Mouse (Mus musculus) MEL (cell line): ENCODE data around the gene Fgfr2.

ENCODE experiments used
- CHD1 ChIP-seq: IDR thresholded peaks from 2 replicates; pipeline ENCODE4 v1.6.1; 2012; ENCODE audit warnings: low read depth, mild to moderate bottlenecking, inconsistent platforms, low read length, improper control_type of control experiment
- CTCF ChIP-seq, 3 experiments: IDR thresholded peaks in 2 of 3; conservative IDR thresholded peaks in 1 of 3; 2 replicates each; pipeline ENCODE4 v1.5.1; 2011 to 2012; ENCODE audit warnings: low read length in 3 of 3, low read depth in 2 of 3, mild to moderate bottlenecking in 2 of 3, improper control_type of control experiment in 1 of 3, inconsistent platforms in 1 of 3, mixed read lengths in 1 of 3, moderate library complexity in 1 of 3; ENCODE audit not compliant: control insufficient read depth in 1 of 3, insufficient read depth in 1 of 3, poor library complexity in 1 of 3, severe bottlenecking in 1 of 3
- MXI1 ChIP-seq: IDR thresholded peaks from 2 replicates; pipeline ENCODE4 v1.6.1; 2011; ENCODE audit warnings: mild to moderate bottlenecking, low read depth, low read length, improper control_type of control experiment
- POLR2A ChIP-seq, 2 experiments: IDR thresholded peaks; 2 replicates each; pipeline ENCODE4 v1.6.1; 2011 to 2012; ENCODE audit warnings: low read length in 2 of 2, mild to moderate bottlenecking in 2 of 2, control low read depth in 1 of 2, improper control_type of control experiment in 1 of 2, low read depth in 1 of 2, moderate library complexity in 1 of 2; ENCODE audit not compliant: control insufficient read depth in 1 of 2, insufficient read depth in 1 of 2, poor library complexity in 1 of 2
- ZC3H11A ChIP-seq: IDR thresholded peaks from 2 replicates; pipeline ENCODE4 v1.6.1; 2012; ENCODE audit warnings: low read depth, mild to moderate bottlenecking, inconsistent platforms, low read length, improper control_type of control experiment
- ZKSCAN1 ChIP-seq: IDR thresholded peaks from 2 replicates; pipeline ENCODE4 v1.6.1; 2012; ENCODE audit warnings: low read depth, mild to moderate bottlenecking, inconsistent platforms, low read length, improper control_type of control experiment, moderate library complexity

DNA sequence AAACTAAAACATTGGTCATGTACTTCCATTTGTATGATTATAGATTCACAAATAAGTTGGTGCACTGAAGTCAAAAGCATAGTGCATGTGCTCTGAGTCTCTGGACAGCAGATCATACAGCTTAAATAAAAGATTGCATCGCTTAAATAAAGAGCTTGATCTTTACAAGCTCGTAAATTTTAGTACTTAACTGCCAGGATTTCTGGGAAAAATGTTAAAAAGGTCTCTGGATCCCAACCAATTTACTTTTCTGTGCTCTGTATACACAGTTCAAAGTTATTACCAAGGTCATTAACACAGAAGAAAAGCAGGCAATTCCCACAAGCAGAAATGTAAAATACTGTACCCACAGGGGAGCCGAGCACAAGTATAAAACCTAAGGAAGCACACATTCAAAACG, 292.2 kb downstream of the Fgfr2 start:
- TF ChIP-seq POLR2A (IDR thresholded peaks at IDR 0.05; ENCODE audit: control insufficient read depth in 1 of 2, insufficient read depth in 1 of 2, low read depth in 1 of 2, low read length in 2 of 2, poor library complexity in 1 of 2) (no peak), CTCF (IDR thresholded peaks at IDR 0.05 in 2 of 3, conservative IDR thresholded peaks at IDR 0.05 in 1 of 3; ENCODE audit: control insufficient read depth in 1 of 3, insufficient read depth in 1 of 3, low read depth in 2 of 3, low read length in 3 of 3, poor library complexity in 1 of 3, severe bottlenecking in 1 of 3) (no peak), CHD1 (no peak), ZC3H11A (no peak), ZKSCAN1 (no peak), MXI1 (no peak)
